Mouse (Mus musculus): ENCODE results near the gene Clybl. TPM values are rescaled to one million over a fixed set of nuclear protein-coding genes. Genes with fewer than 3 reads are reported as not detected.

Clybl gene
- total and polyA plus RNA-seq, 3 experiments = 16.5 to 25.7 (median 18.7) TPM

DNA sequence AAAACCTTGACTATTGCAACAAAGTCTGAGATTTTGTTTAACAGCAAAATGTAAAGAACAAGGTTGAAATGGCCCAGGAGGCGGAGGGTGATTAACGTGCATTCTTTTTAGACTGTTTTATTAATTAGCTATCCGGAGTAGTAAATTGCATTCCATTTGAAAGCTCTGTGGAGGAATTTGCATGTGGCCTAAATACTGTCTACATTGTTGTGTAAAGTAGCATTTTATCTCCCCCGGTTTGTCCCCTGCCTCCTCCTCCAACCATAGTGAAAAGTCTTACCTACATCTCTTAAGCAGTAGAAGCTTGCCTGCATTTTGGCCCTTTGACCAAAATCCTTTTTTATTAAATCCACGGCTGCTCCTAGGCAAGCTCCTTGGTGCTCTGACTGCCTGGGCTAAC lies 76.8 kb downstream of the Clybl start:
- dilution Hi-C loops (cut with MboI; ENCODE audit: extremely low pct_ligation_motif_present, extremely low pct_unique_long_range_greater_than_20kb, low sequenced_read_pairs) = no loop called here
- Histone ChIP-seq H3K27me3 (replicated peaks) (no peaks in the 10 kb centered on the region), H3K36me3 (replicated peaks in 1 of 2; ENCODE audit: control insufficient read depth in 1 of 2, insufficient read depth in 1 of 2, low read length in 1 of 2) (no peaks in the 10 kb centered on the region), H3K4me1 (ENCODE audit: control insufficient read depth in 1 of 2, insufficient read depth in 2 of 2) (peaks cover 0 to 10% of the 10 kb centered on the region in 2 experiments; a peak in 1 of 4 replicates), H3K9ac (ENCODE audit: insufficient read depth, low read depth) (no peak overlapping the region), H3K27ac (ENCODE audit: insufficient read depth, low read depth) (no peak overlapping the region), H3K4me2 (ENCODE audit: insufficient read depth, low read depth, poor library complexity, severe bottlenecking) (no peak overlapping the region), H3K79me2 (replicated peaks; ENCODE audit: control insufficient read depth, extremely low read depth, insufficient read depth, poor library complexity, severe bottlenecking) (no peaks in the 10 kb centered on the region), H3K4me3 (replicated peaks in 1 of 3; ENCODE audit: low read depth in 2 of 3, low read length in 2 of 3, poor library complexity in 1 of 3) (no peak overlapping the region), H3K9me3 (replicated peaks; ENCODE audit: low read length) (no peaks in the 10 kb centered on the region)
- in situ Hi-C loops (cut with MboI; ENCODE audit: low pct_ligation_motif_present, low pct_unique_long_range_greater_than_20kb, low sequenced_read_pairs) = no loop called here
- TF ChIP-seq E2F4 (IDR thresholded peaks at IDR 0.05; ENCODE audit: insufficient replicate concordance, low read depth, low read length) (no peak), ETS1 (conservative IDR thresholded peaks at IDR 0.05; ENCODE audit: low read depth, low read length) (no peak), NELFE (IDR thresholded peaks at IDR 0.05; ENCODE audit: low read depth, low read length) (no peak), RCOR1 (conservative IDR thresholded peaks at IDR 0.05; ENCODE audit: low read depth, low read length) (no peak), USF2 (conservative IDR thresholded peaks at IDR 0.05; ENCODE audit: low read depth, low read length) (no peak), MAFK (IDR thresholded peaks at IDR 0.05; ENCODE audit: insufficient replicate concordance, low read length) (no peak), BHLHE40 (IDR thresholded peaks at IDR 0.05; ENCODE audit: low read depth, low read length) (no peak), ZKSCAN1 (IDR thresholded peaks at IDR 0.05; ENCODE audit: borderline replicate concordance, low read depth, low read length) (no peak), ZNF384 (IDR thresholded peaks at IDR 0.05; ENCODE audit: low read depth, low read length) (no peak), MAX (IDR thresholded peaks at IDR 0.05; ENCODE audit: low read length) (no peak), PAX5 (IDR thresholded peaks at IDR 0.05; ENCODE audit: low read length) (no peak), EP300 (IDR thresholded peaks at IDR 0.05; ENCODE audit: low read length) (no peak), ZC3H11A (IDR thresholded peaks at IDR 0.05; ENCODE audit: low read depth, low read length) (no peak), UBTF (IDR thresholded peaks at IDR 0.05; ENCODE audit: low read depth, low read length) (no peak), NRF1 (IDR thresholded peaks at IDR 0.05; ENCODE audit: low read depth, low read length) (no peak), SIN3A (IDR thresholded peaks at IDR 0.05; ENCODE audit: low read length) (no peak), MYC (IDR thresholded peaks at IDR 0.05; ENCODE audit: low read depth, low read length) (no peak), GABPA (IDR thresholded peaks at IDR 0.05; ENCODE audit: insufficient replicate concordance, low read depth, low read length) (no peak), POLR2AphosphoS2 (IDR thresholded peaks at IDR 0.05; ENCODE audit: low read depth, low read length) (no peak)
- no peak for DNase-seq (ENCODE audit: extremely low read depth)

DNA sequence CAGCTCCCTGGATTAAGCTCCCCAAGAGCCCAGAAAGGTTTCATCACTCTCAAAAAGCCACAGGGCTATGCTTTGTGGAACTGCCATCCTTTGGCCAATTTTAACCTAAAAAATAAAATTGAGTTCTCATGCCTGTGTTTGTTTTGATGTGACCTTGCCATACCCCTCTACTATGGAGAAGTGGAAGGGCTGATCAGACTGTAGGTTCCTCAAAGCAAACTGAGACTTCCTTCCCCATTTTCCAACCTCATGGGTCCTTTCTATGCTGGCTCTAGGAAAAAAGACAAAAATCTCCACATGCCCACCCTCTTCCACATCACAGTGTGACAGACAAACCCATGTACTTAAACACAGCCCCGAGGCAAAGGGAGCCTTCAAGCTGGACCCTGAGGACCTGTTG lies 79.7 kb downstream of the Clybl start:
- in situ Hi-C loops (cut with MboI; ENCODE audit: low pct_ligation_motif_present, low pct_unique_long_range_greater_than_20kb, low sequenced_read_pairs) (no loop called here), dilution Hi-C loops (cut with MboI; ENCODE audit: extremely low pct_ligation_motif_present, extremely low pct_unique_long_range_greater_than_20kb, low sequenced_read_pairs) (no loop called here)
- no peak overlapping the region for H3K4me3 ChIP-seq (replicated peaks in 1 of 3; ENCODE audit: low read depth in 2 of 3, low read length in 2 of 3, poor library complexity in 1 of 3)
- no peak for DNase-seq (ENCODE audit: extremely low read depth)
- TF ChIP-seq MEF2A (IDR thresholded peaks at IDR 0.05; ENCODE audit: borderline replicate concordance, low read depth, low read length) = no peak
- TF ChIP-seq RAD21 (IDR thresholded peaks at IDR 0.05; ENCODE audit: low read depth, low read length) = no peak
- TF ChIP-seq ETS1 (conservative IDR thresholded peaks at IDR 0.05; ENCODE audit: low read depth, low read length) = no peak
- TF ChIP-seq USF2 (conservative IDR thresholded peaks at IDR 0.05; ENCODE audit: low read depth, low read length) = no peak
- no peak for TF ChIP-seq MXI1 (IDR thresholded peaks at IDR 0.05; ENCODE audit: low read depth, low read length)
- no peak for TF ChIP-seq JUND (conservative IDR thresholded peaks at IDR 0.05; ENCODE audit: low read depth, low read length)
- no peak for TF ChIP-seq RCOR1 (conservative IDR thresholded peaks at IDR 0.05; ENCODE audit: low read depth, low read length)
- TF ChIP-seq GABPA (IDR thresholded peaks at IDR 0.05; ENCODE audit: insufficient replicate concordance, low read depth, low read length) = no peak
- TF ChIP-seq ZC3H11A (IDR thresholded peaks at IDR 0.05; ENCODE audit: low read depth, low read length) = no peak
- TF ChIP-seq POLR2AphosphoS2 (IDR thresholded peaks at IDR 0.05; ENCODE audit: low read depth, low read length) = no peak
- TF ChIP-seq KAT2A (IDR thresholded peaks at IDR 0.05; ENCODE audit: insufficient replicate concordance, low read length) = no peak
- TF ChIP-seq JUN (IDR thresholded peaks at IDR 0.05; ENCODE audit: insufficient read depth, low read depth, low read length) = no peak
- no peak for TF ChIP-seq UBTF (IDR thresholded peaks at IDR 0.05; ENCODE audit: low read depth, low read length)
- TF ChIP-seq EP300 (IDR thresholded peaks at IDR 0.05; ENCODE audit: low read length) = no peak
- TF ChIP-seq MAFK (IDR thresholded peaks at IDR 0.05; ENCODE audit: insufficient replicate concordance, low read length) = no peak
- TF ChIP-seq ZNF384 (IDR thresholded peaks at IDR 0.05; ENCODE audit: low read depth, low read length) = no peak
- TF ChIP-seq SIN3A (IDR thresholded peaks at IDR 0.05; ENCODE audit: low read length) = no peak
- TF ChIP-seq NRF1 (IDR thresholded peaks at IDR 0.05; ENCODE audit: low read depth, low read length) = no peak
- TF ChIP-seq HCFC1 (IDR thresholded peaks at IDR 0.05; ENCODE audit: low read depth, low read length) = no peak
- H3K79me2 ChIP-seq (replicated peaks; ENCODE audit: control insufficient read depth, extremely low read depth, insufficient read depth, poor library complexity, severe bottlenecking) = no peaks in the 10 kb centered on the region
- H3K4me1 ChIP-seq (ENCODE audit: control insufficient read depth in 1 of 2, insufficient read depth in 2 of 2) = peaks cover 0 to 4% of the 10 kb centered on the region in 2 experiments; a peak in 1 of 4 replicates
- H3K9me3 ChIP-seq (replicated peaks; ENCODE audit: low read length) = no peaks in the 10 kb centered on the region
- H3K9ac ChIP-seq (ENCODE audit: insufficient read depth, low read depth) = no peak overlapping the region
- H3K27ac ChIP-seq (ENCODE audit: insufficient read depth, low read depth) = no peak overlapping the region
- no peak overlapping the region for H3K4me2 ChIP-seq (ENCODE audit: insufficient read depth, low read depth, poor library complexity, severe bottlenecking)
- no peaks in the 10 kb centered on the region for H3K36me3 ChIP-seq (replicated peaks in 1 of 2; ENCODE audit: control insufficient read depth in 1 of 2, insufficient read depth in 1 of 2, low read length in 1 of 2)
- no peaks in the 10 kb centered on the region for H3K27me3 ChIP-seq (replicated peaks)

Measured in CH12.LX (cell line).